Mouse (Mus musculus): ENCODE data around the gene Olfr203. TPM values are rescaled to one million over a fixed set of nuclear protein-coding genes. Genes with fewer than 3 reads are reported as not detected.
"Not testable (repeated sequence)": the region's sequence is repeated elsewhere in the genome, so short reads cannot be mapped to it uniquely, and the experiment has no call there.

Olfr203 gene
- not detected in 2 replicates for polyA plus RNA-seq (2015; fragmentation: Nextera tagmentation; extraction: Ambion mirVana)

GRCm38 (mm10) chr16:59298581-59298980 is at the start of gene Olfr203:
Olfr203 (plus strand) TSS chr16:59298881.
- Histone ChIP-seq H3K27me3 (replicated peaks; ENCODE audit: control insufficient read depth, insufficient read depth, low read length) (no peaks in the 10 kb centered on the region), H3K36me3 (ENCODE audit: control insufficient read depth, insufficient read depth, low read length) (no peaks in the 10 kb centered on the region), H3K4me1 (ENCODE audit: control insufficient read depth, insufficient read depth, low read depth, low read length) (no peaks in the 10 kb centered on the region), H3K9me3 (ENCODE audit: control insufficient read depth, low read length) (no peaks in the 10 kb centered on the region), H3K4me2 (ENCODE audit: low read length) (no peak within 1 kb of the TSS), H3K27ac (ENCODE audit: low read depth, low read length) (no peak within 1 kb of the TSS), H3K4me3 (ENCODE audit: low read length) (no peak within 1 kb of the TSS), H3K9ac (ENCODE audit: low read depth, low read length) (no peak within 1 kb of the TSS)
- WGBS, result 85% methylated on average over 2 of the region's 2 CpGs
- no peak for ATAC-seq

DNA sequence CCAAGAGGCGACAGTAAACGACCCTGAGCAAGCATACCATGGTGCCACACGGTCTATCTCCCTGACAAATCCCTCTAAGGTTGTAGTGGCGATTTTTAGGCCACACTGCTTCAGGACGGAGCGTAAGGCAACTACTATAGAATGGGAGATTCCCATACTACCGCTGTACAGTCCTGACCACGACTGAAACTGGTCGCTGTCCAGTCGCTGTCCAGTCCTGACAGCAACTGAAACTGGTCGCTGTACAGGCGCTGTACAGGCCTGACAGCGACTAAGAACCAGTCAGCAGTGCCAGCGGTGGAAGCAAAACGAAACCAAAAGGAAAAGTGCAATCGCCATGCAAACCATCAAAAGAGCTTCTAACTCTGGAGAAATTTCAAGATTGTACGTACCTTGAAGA is 49.0 kb upstream of the Olfr203 start:
- no peaks in the 10 kb centered on the region for H3K27me3 ChIP-seq (replicated peaks; ENCODE audit: control insufficient read depth, insufficient read depth, low read length)
- no peaks in the 10 kb centered on the region for H3K4me1 ChIP-seq (ENCODE audit: control insufficient read depth, insufficient read depth, low read depth, low read length)
- no peak overlapping the region for H3K27ac ChIP-seq (ENCODE audit: low read depth, low read length)
- no peak overlapping the region for H3K9ac ChIP-seq (ENCODE audit: low read depth, low read length)
- H3K4me3 ChIP-seq (ENCODE audit: low read length), result no peak overlapping the region
- H3K4me2 ChIP-seq (ENCODE audit: low read length), result no peak overlapping the region
- H3K36me3 ChIP-seq (ENCODE audit: control insufficient read depth, insufficient read depth, low read length), result no peaks in the 10 kb centered on the region
- 91% methylated on average over 17 of the region's 17 CpGs for WGBS
- ATAC-seq, result no peak
- H3K9me3 ChIP-seq (ENCODE audit: control insufficient read depth, low read length), result peaks cover 4% of the 10 kb centered on the region; the same call in 1 of the 2 replicates

- not testable (repeated sequence) for H3K4me3 ChIP-seq (ENCODE audit: low read length); H3K27ac ChIP-seq (ENCODE audit: low read depth, low read length); H3K36me3 ChIP-seq (ENCODE audit: control insufficient read depth, insufficient read depth, low read length); ATAC-seq; H3K9me3 ChIP-seq (ENCODE audit: control insufficient read depth, low read length); H3K9ac ChIP-seq (ENCODE audit: low read depth, low read length); H3K4me1 ChIP-seq (ENCODE audit: control insufficient read depth, insufficient read depth, low read depth, low read length); H3K27me3 ChIP-seq (replicated peaks; ENCODE audit: control insufficient read depth, insufficient read depth, low read length); H3K4me2 ChIP-seq (ENCODE audit: low read length)
- whole genome bisulfite sequencing, result 84% methylated on average over 4 of the region's 4 CpGs
These were observed 29.6 kb upstream of the Olfr203 start for GRCm38 (mm10) chr16:59269097-59269496.

- ATAC-seq; H3K9ac ChIP-seq (ENCODE audit: low read depth, low read length): not testable (repeated sequence)
- WGBS, result 87% methylated on average over 4 of the region's 4 CpGs
These were observed 26.1 kb upstream of the Olfr203 start, which contains the start of gene Olfr201 for GRCm38 (mm10) chr16:59272532-59272931. Olfr201 (minus strand) TSS chr16:59272632.

DNA sequence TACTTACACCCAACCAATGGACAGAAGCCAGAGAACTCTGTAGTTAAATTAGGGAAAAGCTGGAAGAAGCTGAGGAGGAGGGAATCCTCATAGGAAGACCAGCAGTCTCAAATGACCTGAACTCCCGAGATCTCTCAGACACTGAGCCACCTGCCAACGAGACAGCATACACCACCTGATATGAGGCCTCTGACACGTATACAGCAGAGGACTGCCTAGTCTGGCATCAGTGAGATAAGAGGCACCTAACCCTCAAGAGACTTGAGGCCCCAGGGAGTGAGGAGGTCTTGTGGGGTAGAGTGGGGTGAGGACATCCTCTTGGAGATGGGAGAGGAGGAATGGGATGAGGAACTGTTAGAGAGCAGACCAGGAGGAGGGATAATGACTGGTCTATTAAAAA is 18.1 kb upstream of the Olfr203 start:
- no peak overlapping the region for H3K4me3 ChIP-seq (ENCODE audit: low read length)
- no peaks in the 10 kb centered on the region for H3K36me3 ChIP-seq (ENCODE audit: control insufficient read depth, insufficient read depth, low read length)
- WGBS, result 81% methylated on average over 3 of the region's 3 CpGs
- H3K27ac ChIP-seq (ENCODE audit: low read depth, low read length), result no peak overlapping the region
- H3K4me2 ChIP-seq (ENCODE audit: low read length), result no peak overlapping the region
- ATAC-seq, result no peak
- H3K9me3 ChIP-seq (ENCODE audit: control insufficient read depth, low read length), result no peaks in the 10 kb centered on the region
- no peaks in the 10 kb centered on the region for H3K4me1 ChIP-seq (ENCODE audit: control insufficient read depth, insufficient read depth, low read depth, low read length)
- no peaks in the 10 kb centered on the region for H3K27me3 ChIP-seq (replicated peaks; ENCODE audit: control insufficient read depth, insufficient read depth, low read length)
- no peak overlapping the region for H3K9ac ChIP-seq (ENCODE audit: low read depth, low read length)

More at GRCm38 (mm10) chr16:59272532-59272931, 26.1 kb upstream of the Olfr203 start, which contains the start of gene Olfr201:
- not testable (repeated sequence) for H3K36me3 ChIP-seq (ENCODE audit: control insufficient read depth, insufficient read depth, low read length); H3K4me2 ChIP-seq (ENCODE audit: low read length); H3K4me1 ChIP-seq (ENCODE audit: control insufficient read depth, insufficient read depth, low read depth, low read length); H3K27me3 ChIP-seq (replicated peaks; ENCODE audit: control insufficient read depth, insufficient read depth, low read length); H3K4me3 ChIP-seq (ENCODE audit: low read length); H3K9me3 ChIP-seq (ENCODE audit: control insufficient read depth, low read length); H3K27ac ChIP-seq (ENCODE audit: low read depth, low read length)

- no peak for ATAC-seq
- H3K4me1 ChIP-seq (ENCODE audit: control insufficient read depth, insufficient read depth, low read depth, low read length), result no peaks in the 10 kb centered on the region
- 80% methylated on average over 1 of the region's 1 CpGs for WGBS
- no peak overlapping the region for H3K4me3 ChIP-seq (ENCODE audit: low read length)
- H3K4me2 ChIP-seq (ENCODE audit: low read length), result no peak overlapping the region
- H3K27ac ChIP-seq (ENCODE audit: low read depth, low read length), result no peak overlapping the region
- H3K9me3 ChIP-seq (ENCODE audit: control insufficient read depth, low read length), result no peaks in the 10 kb centered on the region
- no peak overlapping the region for H3K9ac ChIP-seq (ENCODE audit: low read depth, low read length)
- H3K36me3 ChIP-seq (ENCODE audit: control insufficient read depth, insufficient read depth, low read length), result no peaks in the 10 kb centered on the region
- H3K27me3 ChIP-seq (replicated peaks; ENCODE audit: control insufficient read depth, insufficient read depth, low read length), result no peaks in the 10 kb centered on the region
These were observed 15.2 kb upstream of the Olfr203 start for GRCm38 (mm10) chr16:59283476-59283875.

DNA sequence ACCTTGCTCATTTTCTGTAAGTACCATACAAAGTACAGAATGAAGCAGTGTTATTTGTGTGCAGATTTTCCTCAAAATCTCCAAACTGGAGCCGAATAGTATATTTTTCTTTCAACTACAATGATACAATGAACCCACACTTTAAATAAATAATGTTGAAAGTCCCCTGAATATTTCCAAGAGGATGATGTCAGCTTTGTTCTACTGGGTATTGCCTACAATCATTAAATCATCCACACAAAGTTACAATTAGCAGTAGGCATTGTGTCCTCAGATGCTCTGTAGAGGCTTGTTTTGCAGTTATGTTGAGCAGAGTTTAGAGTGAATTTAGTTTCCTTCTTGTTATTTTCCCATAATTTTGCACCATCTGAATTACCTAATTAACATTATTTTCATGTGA is 12.0 kb upstream of the Olfr203 start, which contains the start of gene Olfr202:
Gene Olfr202 (minus strand): TSS at position 101 of the 400 bp plus-strand sequence.
- Histone ChIP-seq H3K4me3 (ENCODE audit: low read length) (no peak within 1 kb of the TSS), H3K9me3 (ENCODE audit: control insufficient read depth, low read length) (no peaks in the 10 kb centered on the region), H3K36me3 (ENCODE audit: control insufficient read depth, insufficient read depth, low read length) (no peaks in the 10 kb centered on the region), H3K27me3 (replicated peaks; ENCODE audit: control insufficient read depth, insufficient read depth, low read length) (no peaks in the 10 kb centered on the region), H3K4me1 (ENCODE audit: control insufficient read depth, insufficient read depth, low read depth, low read length) (no peaks in the 10 kb centered on the region), H3K27ac (ENCODE audit: low read depth, low read length) (no peak within 1 kb of the TSS), H3K9ac (ENCODE audit: low read depth, low read length) (no peak within 1 kb of the TSS), H3K4me2 (ENCODE audit: low read length) (no peak within 1 kb of the TSS)
- no peak for ATAC-seq
- 97% methylated on average over 1 of the region's 1 CpGs for WGBS

GRCm38 (mm10) chr16:59287576-59287975 is 11.1 kb upstream of the Olfr203 start:
- 87% methylated on average over 9 of the region's 9 CpGs for WGBS
- not testable (repeated sequence) for H3K27ac ChIP-seq (ENCODE audit: low read depth, low read length); H3K9ac ChIP-seq (ENCODE audit: low read depth, low read length); H3K36me3 ChIP-seq (ENCODE audit: control insufficient read depth, insufficient read depth, low read length); H3K9me3 ChIP-seq (ENCODE audit: control insufficient read depth, low read length); H3K4me2 ChIP-seq (ENCODE audit: low read length); ATAC-seq; H3K4me3 ChIP-seq (ENCODE audit: low read length); H3K27me3 ChIP-seq (replicated peaks; ENCODE audit: control insufficient read depth, insufficient read depth, low read length); H3K4me1 ChIP-seq (ENCODE audit: control insufficient read depth, insufficient read depth, low read depth, low read length)

DNA sequence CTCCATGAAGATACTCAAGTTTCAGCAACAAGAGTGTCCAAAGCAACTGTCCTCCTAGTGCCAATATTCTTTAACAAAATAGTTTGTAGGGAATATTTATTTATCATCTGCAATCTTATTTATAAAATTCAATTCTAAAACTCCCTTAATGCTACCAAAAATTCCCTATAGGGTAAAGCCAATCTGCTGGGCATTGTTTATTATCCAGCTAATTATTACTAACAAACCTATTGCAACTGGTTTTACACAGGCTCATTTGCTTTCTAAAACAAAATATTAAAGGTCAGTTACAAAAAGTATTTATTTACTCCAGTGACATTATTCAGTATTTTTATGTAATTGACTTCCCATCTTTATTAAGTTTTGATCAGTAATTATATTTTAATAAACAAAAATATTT is 19.5 kb downstream of the Olfr203 start, which contains the start of gene Olfr204:
Gene Olfr204 (minus strand): TSS at position 101 of the 400 bp plus-strand sequence.
- no peak within 1 kb of the TSS for H3K9ac ChIP-seq (ENCODE audit: low read depth, low read length)
- no peak within 1 kb of the TSS for H3K4me3 ChIP-seq (ENCODE audit: low read length)
- H3K4me2 ChIP-seq (ENCODE audit: low read length), result no peak within 1 kb of the TSS
- H3K27me3 ChIP-seq (replicated peaks; ENCODE audit: control insufficient read depth, insufficient read depth, low read length), result no peaks in the 10 kb centered on the region
- H3K27ac ChIP-seq (ENCODE audit: low read depth, low read length), result no peak within 1 kb of the TSS
- no peaks in the 10 kb centered on the region for H3K36me3 ChIP-seq (ENCODE audit: control insufficient read depth, insufficient read depth, low read length)
- no peaks in the 10 kb centered on the region for H3K9me3 ChIP-seq (ENCODE audit: control insufficient read depth, low read length)
- no peak for ATAC-seq
- H3K4me1 ChIP-seq (ENCODE audit: control insufficient read depth, insufficient read depth, low read depth, low read length), result no peaks in the 10 kb centered on the region

- WGBS, result 56% methylated on average over 1 of the region's 1 CpGs
- not testable (repeated sequence) for H3K36me3 ChIP-seq (ENCODE audit: control insufficient read depth, insufficient read depth, low read length); H3K9ac ChIP-seq (ENCODE audit: low read depth, low read length); H3K4me3 ChIP-seq (ENCODE audit: low read length); H3K9me3 ChIP-seq (ENCODE audit: control insufficient read depth, low read length); H3K4me1 ChIP-seq (ENCODE audit: control insufficient read depth, insufficient read depth, low read depth, low read length); H3K4me2 ChIP-seq (ENCODE audit: low read length); H3K27me3 ChIP-seq (replicated peaks; ENCODE audit: control insufficient read depth, insufficient read depth, low read length); ATAC-seq; H3K27ac ChIP-seq (ENCODE audit: low read depth, low read length)
These were observed 24.6 kb downstream of the Olfr203 start for GRCm38 (mm10) chr16:59323262-59323661.
